Mouse (Mus musculus) G1E (cell line): ENCODE data around the gene Slc18a2. TPM values are rescaled to one million over a fixed set of nuclear protein-coding genes. Genes with fewer than 3 reads are reported as not detected.
A peak's percentile ranks its signal among the peaks of the same experiment; 100 is the strongest.

Experiments
- ATAC-seq: 2 replicates; pipeline ENCODE4 v1.8.0; 2016; ENCODE audit warnings: mild to moderate bottlenecking; ENCODE audit not compliant: insufficient number of reproducible peaks, poor library complexity, low FRiP score, severe bottlenecking; ENCODE audit errors: extremely low read depth
- DNase-seq: peaks from one replicate; pipeline ENCODE4 v3.0.0; 2012; ENCODE audit warnings: low spot score
- H3K27me3 ChIP-seq: 2 replicates; pipeline ENCODE4 v1.6.1; 2012; ENCODE audit warnings: mild to moderate bottlenecking, low read length, inconsistent platforms; ENCODE audit not compliant: insufficient read depth
- H3K36me3 ChIP-seq: replicated peaks from 2 replicates; pipeline ENCODE3; 2012; ENCODE audit warnings: mild to moderate bottlenecking, inconsistent platforms
- H3K4me1 ChIP-seq: 2 replicates; pipeline ENCODE4 v1.6.1; 2012; ENCODE audit warnings: low read depth, low read length, inconsistent platforms, mixed read lengths; ENCODE audit not compliant: insufficient read depth
- H3K4me3 ChIP-seq: 2 replicates; pipeline ENCODE4 v1.5.1; 2012; ENCODE audit warnings: low read depth, mild to moderate bottlenecking, inconsistent platforms, low read length, moderate library complexity, mixed read lengths
- H3K9me3 ChIP-seq: replicated peaks from 2 replicates; pipeline ENCODE4 v1.6.1; 2012; ENCODE audit warnings: inconsistent platforms
- CTCF ChIP-seq: IDR thresholded peaks from 2 replicates; pipeline ENCODE4 v1.5.1; 2012; ENCODE audit warnings: low read depth, low read length, inconsistent platforms, mixed read lengths
- GATA1 ChIP-seq: IDR thresholded peaks from 2 replicates; pipeline ENCODE4 v1.6.1; 2012; ENCODE audit warnings: borderline replicate concordance, low read length, inconsistent platforms, mixed read lengths
- GATA2 ChIP-seq: IDR thresholded peaks from 2 replicates; pipeline ENCODE4 v1.6.1; 2012; ENCODE audit warnings: low read depth, low read length, inconsistent platforms, borderline replicate concordance
- POLR2AphosphoS5 ChIP-seq: IDR thresholded peaks from 2 replicates; pipeline ENCODE4 v1.6.1; 2012; ENCODE audit warnings: low read depth, low read length, inconsistent platforms; ENCODE audit not compliant: insufficient replicate concordance
- TAL1 ChIP-seq: conservative IDR thresholded peaks from 2 replicates; pipeline ENCODE4 v1.6.1; 2012; ENCODE audit warnings: low read depth, low read length, inconsistent platforms, mixed read lengths
- polyA plus RNA-seq: library from polyadenylated mRNA; stranded (reverse); fragments of >175 nt; gene quantifications from 2 replicates; pipeline ENCODE4 v1.2.3, GENCODE M21; 2012
- total RNA-seq, 2 experiments: library from RNA; stranded (forward) in 1 of 2; stranded (reverse) in 1 of 2; fragments of 200-1000 nt in 1 of 2; fragments of >200 nt in 1 of 2; fragmentation: Nextera tagmentation in 1 of 2; gene quantifications; 2 replicates each; pipeline ENCODE4 v1.2.3; 2014 to 2017

Gene Slc18a2
- total and polyA plus RNA-seq, 3 experiments, result 0.04 to 0.44 (median 0.30) TPM

GRCm38 (mm10) chr19:59235001-59235400, 25.7 kb upstream of the Slc18a2 start:
- Histone ChIP-seq H3K4me3 (no peak overlapping the region), H3K4me1 (no peaks in the 10 kb centered on the region), H3K36me3 (no peaks in the 10 kb centered on the region), H3K9me3 (no peaks in the 10 kb centered on the region), H3K27me3 (peaks cover 19% of the 10 kb centered on the region)
- DNase-seq (no peak), ATAC-seq (no peak)
- TF ChIP-seq GATA1, result no peak
- TF ChIP-seq GATA2, result no peak

GRCm38 (mm10) chr19:59236046-59236445, 24.6 kb upstream of the Slc18a2 start:
- no peaks in the 10 kb centered on the region for H3K9me3 ChIP-seq
- no peak overlapping the region for H3K4me3 ChIP-seq
- ATAC-seq, result no peak
- H3K4me1 ChIP-seq, result no peaks in the 10 kb centered on the region
- H3K36me3 ChIP-seq, result no peaks in the 10 kb centered on the region
- no peak for DNase-seq
- TF ChIP-seq POLR2AphosphoS5 (no peak), CTCF (no peak), TAL1 (no peak), GATA2 (no peak), GATA1 (no peak)
- H3K27me3 ChIP-seq, result peaks cover 22% of the 10 kb centered on the region

- no peaks in the 10 kb centered on the region for H3K4me1 ChIP-seq
- no peak overlapping the region for H3K4me3 ChIP-seq
- no peak for TF ChIP-seq CTCF
- no peak for TF ChIP-seq GATA1
- TF ChIP-seq GATA2, result no peak
- no peak for TF ChIP-seq TAL1
- TF ChIP-seq POLR2AphosphoS5, result no peak
- H3K9me3 ChIP-seq, result no peaks in the 10 kb centered on the region
- H3K27me3 ChIP-seq, result peaks cover 22% of the 10 kb centered on the region
- no peak for DNase-seq
- no peak for ATAC-seq
- H3K36me3 ChIP-seq, result no peaks in the 10 kb centered on the region
These were observed 22.1 kb upstream of the Slc18a2 start for GRCm38 (mm10) chr19:59238630-59239029.

GRCm38 (mm10) chr19:59239124-59239817, 21.4 kb upstream of the Slc18a2 start:
- Histone ChIP-seq H3K4me1 (no peaks in the 10 kb centered on the region), H3K27me3 (peaks cover 22% of the 10 kb centered on the region), H3K36me3 (no peaks in the 10 kb centered on the region), H3K4me3 (no peak overlapping the region), H3K9me3 (no peaks in the 10 kb centered on the region)
- ATAC-seq (peak; percentile 65; the same call in 1 of the 2 replicates), DNase-seq (peak; percentile 58)
- TF ChIP-seq CTCF, result peak; percentile 99
- TF ChIP-seq GATA2, result no peak

- ATAC-seq, result no peak
- no peaks in the 10 kb centered on the region for H3K9me3 ChIP-seq
- no peaks in the 10 kb centered on the region for H3K36me3 ChIP-seq
- no peak for DNase-seq
- TF ChIP-seq CTCF, result no peak
- TF ChIP-seq GATA1, result no peak
- no peak for TF ChIP-seq POLR2AphosphoS5
- TF ChIP-seq TAL1, result no peak
- no peak for TF ChIP-seq GATA2
- no peak overlapping the region for H3K4me3 ChIP-seq
- H3K4me1 ChIP-seq, result no peaks in the 10 kb centered on the region
- H3K27me3 ChIP-seq, result peaks cover 22% of the 10 kb centered on the region
These were observed 18.7 kb upstream of the Slc18a2 start for GRCm38 (mm10) chr19:59241987-59242386.

GRCm38 (mm10) chr19:59243057-59243456, 17.6 kb upstream of the Slc18a2 start:
- no peaks in the 10 kb centered on the region for H3K9me3 ChIP-seq
- H3K4me1 ChIP-seq, result no peaks in the 10 kb centered on the region
- H3K4me3 ChIP-seq, result no peak overlapping the region
- TF ChIP-seq POLR2AphosphoS5 (no peak), GATA1 (no peak), CTCF (no peak), GATA2 (no peak), TAL1 (no peak)
- no peaks in the 10 kb centered on the region for H3K36me3 ChIP-seq
- ATAC-seq (no peak), DNase-seq (no peak)
- H3K27me3 ChIP-seq, result peaks cover 17% of the 10 kb centered on the region
